Mouse (Mus musculus) midbrain, embryonic 10.5 days (tissue): ENCODE measurements at regions not wholly inside any gene's neighbourhood (a gene's known extent, or its start where the extent isn't known, plus 50 kb on each side); places are given as distances from the start of the nearest gene placed in this dataset.

Experiments used
- DNase-seq: peaks from one replicate; pipeline ENCODE4 v3.0.0-alpha.2; 2017; ENCODE audit warnings: low spot score
- H3K27ac ChIP-seq: fragments of 300-500 bp; sonication (generic); replicated peaks from 2 replicates; pipeline ENCODE4 v1.5.1; 2016; ENCODE audit warnings: mild to moderate bottlenecking
- H3K27me3 ChIP-seq: fragments of 300-500 bp; sonication (generic); 2 replicates; pipeline ENCODE4 v1.6.1; 2016; ENCODE audit warnings: low read depth, mild to moderate bottlenecking; ENCODE audit not compliant: poor library complexity, severe bottlenecking
- H3K36me3 ChIP-seq: fragments of 300-500 bp; sonication (generic); 2 replicates; pipeline ENCODE4 v1.6.1; 2016; ENCODE audit warnings: mild to moderate bottlenecking, moderate library complexity
- H3K4me1 ChIP-seq: fragments of 300-500 bp; sonication (generic); 2 replicates; pipeline ENCODE4 v1.6.1; 2016
- H3K4me3 ChIP-seq: fragments of 300-500 bp; sonication (generic); 2 replicates; pipeline ENCODE4 v1.5.1; 2016; ENCODE audit warnings: mild to moderate bottlenecking, moderate library complexity
- H3K9me3 ChIP-seq: fragments of 300-500 bp; sonication (generic); replicated peaks from 2 replicates; pipeline ENCODE4 v1.6.1; 2016; ENCODE audit warnings: mild to moderate bottlenecking
- WGBS: fragments of 180-500 bp; shearing (Covaris S2); methylation state at CpG from one replicate; pipeline ENCODE4 v1.1.7; 2016; 5-methylcytosine and 5-hydroxymethylcytosine counted together

DNA sequence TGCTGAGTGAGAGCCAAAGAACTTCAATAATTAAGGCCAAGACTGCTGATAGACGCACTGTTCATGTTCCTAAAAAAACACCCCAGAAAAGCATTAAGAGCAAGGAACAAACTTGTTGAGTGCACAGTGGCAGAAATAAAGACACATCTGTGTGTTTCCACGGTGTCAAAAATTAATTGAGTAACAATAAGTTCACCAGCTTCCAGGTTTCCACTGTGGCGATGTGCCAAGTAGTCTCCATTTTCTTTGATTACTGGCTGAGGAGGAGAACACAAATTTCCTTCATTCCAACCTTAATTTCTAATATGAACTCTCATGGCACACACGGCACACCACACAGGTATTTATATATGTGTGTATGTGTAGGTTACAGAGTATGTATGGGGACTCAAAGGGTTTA, 54.3 kb upstream of the Lrpap1 start:
- Histone ChIP-seq H3K27me3 (no peaks in the 10 kb centered on the region), H3K36me3 (no peaks in the 10 kb centered on the region), H3K9me3 (no peaks in the 10 kb centered on the region), H3K4me3 (no peak overlapping the region), H3K27ac (no peak overlapping the region), H3K4me1 (peaks cover 23% of the 10 kb centered on the region)
- no peak for DNase-seq
- WGBS: 89% methylated on average over 4 of the region's 4 CpGs

DNA sequence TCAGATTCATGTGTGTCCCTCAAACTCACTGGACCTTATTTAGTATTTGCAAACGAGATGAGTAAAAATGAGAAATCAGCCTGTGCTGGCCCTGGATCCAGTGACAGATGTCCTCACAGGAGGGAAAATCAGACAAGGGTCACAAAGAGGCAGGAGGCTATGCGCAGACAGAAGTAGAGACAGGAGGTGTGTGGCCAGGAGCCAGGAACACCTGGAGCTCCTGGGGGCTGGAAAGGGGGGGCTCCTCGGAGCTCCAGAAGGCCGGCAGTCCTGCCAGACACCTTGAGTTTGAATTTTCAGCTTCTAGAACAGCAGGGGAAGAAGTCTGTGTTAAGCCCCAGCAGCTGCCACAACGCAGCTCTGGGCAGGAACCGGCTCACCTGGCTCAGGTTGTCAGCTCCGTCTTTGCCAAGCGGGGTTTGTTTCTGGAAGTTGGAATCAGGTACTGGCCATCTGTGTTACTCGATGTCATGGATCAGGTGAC, 53.7 kb upstream of the Lrpap1 start:
- 60% methylated on average over 9 of the region's 9 CpGs for WGBS
- H3K36me3 ChIP-seq: no peaks in the 10 kb centered on the region
- H3K27ac ChIP-seq: peak overlapping the region; percentile 57; the same call in 1 of the 2 replicates
- DNase-seq: no peak
- no peaks in the 10 kb centered on the region for H3K27me3 ChIP-seq
- H3K9me3 ChIP-seq: no peaks in the 10 kb centered on the region
- H3K4me1 ChIP-seq: peaks cover 23% of the 10 kb centered on the region
- no peak overlapping the region for H3K4me3 ChIP-seq

DNA sequence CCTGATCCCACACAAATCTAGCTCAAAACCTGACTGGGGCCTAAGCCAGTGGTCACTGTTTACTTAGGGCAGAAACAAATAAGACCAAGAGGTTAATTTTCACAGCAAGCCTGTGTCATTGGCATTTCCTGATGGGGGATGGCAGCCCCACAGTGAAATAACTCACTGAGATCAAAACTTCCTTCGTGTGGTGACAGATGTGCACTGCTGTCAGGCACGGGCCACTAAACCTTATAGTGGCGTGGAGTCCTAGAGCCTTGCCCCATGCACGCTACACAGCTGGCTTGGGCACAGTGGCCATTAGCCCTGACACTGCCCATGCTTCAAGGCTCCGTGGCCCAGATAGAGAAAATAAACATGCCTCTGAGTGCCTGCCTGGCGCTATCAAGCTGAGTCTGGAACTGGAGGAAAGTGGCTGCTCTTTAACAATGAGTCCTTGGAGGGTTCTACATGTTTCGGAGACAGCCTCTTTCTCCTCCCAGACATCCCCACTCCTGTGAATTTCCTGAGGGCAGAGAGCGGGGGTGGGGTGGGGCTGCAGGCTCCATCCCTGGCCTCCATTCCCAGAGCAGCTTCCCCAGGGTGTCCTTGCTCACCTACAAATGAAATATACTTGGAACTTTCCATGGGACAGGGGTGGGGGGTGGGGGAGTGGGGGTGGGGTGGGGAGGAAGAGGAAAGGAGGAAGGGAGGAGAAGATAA, 52.9 kb upstream of the Lrpap1 start:
- Histone ChIP-seq H3K27me3 (no peaks in the 10 kb centered on the region), H3K4me1 (peaks cover 23% of the 10 kb centered on the region), H3K27ac (peak overlapping the region; percentile 57), H3K36me3 (no peaks in the 10 kb centered on the region), H3K9me3 (no peaks in the 10 kb centered on the region), H3K4me3 (no peak overlapping the region)
- DNase-seq: peak; percentile 17
- 65% methylated on average over 8 of the region's 8 CpGs for WGBS

DNA sequence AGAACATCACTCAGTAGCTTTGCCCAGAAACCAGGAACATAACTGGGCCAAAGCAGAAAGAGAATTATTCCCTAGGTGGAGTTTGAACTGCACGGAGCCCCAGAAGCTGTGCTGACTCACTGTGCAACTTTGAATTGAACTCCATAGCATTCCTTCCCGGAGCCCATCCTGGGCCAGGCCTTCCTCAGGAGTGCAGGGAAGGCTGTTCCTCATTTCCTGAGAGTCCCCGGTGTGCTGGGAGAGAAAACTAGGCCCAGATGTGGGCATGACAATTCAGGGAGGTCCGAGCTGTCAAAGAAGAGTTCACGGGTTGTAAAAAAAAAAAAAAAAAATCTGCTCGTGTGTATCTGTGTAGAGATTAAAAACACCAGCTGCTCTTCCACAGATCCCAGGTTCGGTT, 50.8 kb upstream of the Lrpap1 start:
- Histone ChIP-seq H3K4me3 (no peak overlapping the region), H3K27ac (peak overlapping the region; percentile 23; the same call in 1 of the 2 replicates), H3K36me3 (no peaks in the 10 kb centered on the region), H3K27me3 (no peaks in the 10 kb centered on the region), H3K9me3 (no peaks in the 10 kb centered on the region; the same call in 1 of the 2 replicates), H3K4me1 (peaks cover 26% of the 10 kb centered on the region)
- no peak for DNase-seq
- 72% methylated on average over 7 of the region's 7 CpGs for WGBS

DNA sequence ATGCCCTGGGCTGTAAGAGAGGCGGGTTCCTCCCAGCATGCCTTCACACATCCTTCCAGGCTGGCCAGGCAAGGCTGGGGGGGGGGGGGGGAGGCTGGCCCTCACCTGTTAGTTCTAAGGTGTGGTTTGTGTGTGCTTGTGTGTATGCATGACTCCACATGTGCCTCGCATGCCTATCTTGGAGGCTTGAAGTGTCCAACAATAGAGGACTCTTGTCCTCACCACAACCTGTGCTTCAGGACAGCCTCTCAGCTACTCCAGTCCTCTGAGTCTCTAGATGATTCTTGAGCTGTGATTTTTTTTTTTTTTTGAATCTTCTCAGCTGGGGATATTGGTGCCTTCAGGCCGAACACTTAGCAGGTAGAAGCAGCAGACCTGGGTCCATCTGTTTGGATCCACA, 50.2 kb upstream of the Lrpap1 start:
- no peak for DNase-seq
- H3K9me3 ChIP-seq: no peaks in the 10 kb centered on the region; the same call in 1 of the 2 replicates
- H3K27ac ChIP-seq: 0 out of 2 replicates have a peak overlapping the region, but pooled peaks have one; percentile 23
- H3K4me1 ChIP-seq: peaks cover 21% of the 10 kb centered on the region
- H3K27me3 ChIP-seq: no peaks in the 10 kb centered on the region
- WGBS: 73% methylated on average over 3 of the region's 3 CpGs
- no peaks in the 10 kb centered on the region for H3K36me3 ChIP-seq
- H3K4me3 ChIP-seq: no peak overlapping the region
